Mouse (Mus musculus) myocyte (in vitro differentiated cells): ENCODE results near the gene Asb15. TPM values are rescaled to one million over a fixed set of nuclear protein-coding genes. Genes with fewer than 3 reads are reported as not detected.

ENCODE experiments used
- H3K27me3 ChIP-seq: one replicate; pipeline ENCODE4 v1.6.1; 2011; ENCODE audit not compliant: control insufficient read depth, insufficient read depth, insufficient read length
- H3K36me3 ChIP-seq: one replicate; pipeline ENCODE4 v1.6.1; 2011; ENCODE audit not compliant: control insufficient read depth, insufficient read depth
- H3K4me2 ChIP-seq: one replicate; pipeline ENCODE4 v1.6.1; 2011; ENCODE audit warnings: low read depth, control low read depth
- H3K4me3 ChIP-seq: one replicate; pipeline ENCODE4 v1.5.1; 2011; ENCODE audit warnings: mild to moderate bottlenecking, control low read depth, moderate library complexity
- H3K79me2 ChIP-seq: one replicate; pipeline ENCODE4 v1.6.1; 2011; ENCODE audit not compliant: control insufficient read depth, insufficient read depth
- H3ac ChIP-seq: one replicate; pipeline ENCODE4 v1.6.1; 2011; ENCODE audit not compliant: control insufficient read depth, insufficient read length
- CEBPB ChIP-seq: IDR thresholded peaks from 2 replicates; pipeline ENCODE4 v1.6.1; 2011; ENCODE audit warnings: mild to moderate bottlenecking, moderate library complexity; ENCODE audit not compliant: poor library complexity, insufficient read depth, severe bottlenecking
- E2F4 ChIP-seq: IDR thresholded peaks from one replicate; pipeline ENCODE4 v1.6.1; 2011; ENCODE audit warnings: mild to moderate bottlenecking, control low read depth, moderate library complexity; ENCODE audit not compliant: insufficient read depth
- MAX ChIP-seq: IDR thresholded peaks from one replicate; pipeline ENCODE4 v1.6.1; 2011; ENCODE audit warnings: low read depth, mild to moderate bottlenecking, control low read depth
- MYOD1 ChIP-seq, 3 experiments: IDR thresholded peaks; one replicate each; pipeline ENCODE4 v1.6.1; 2011; ENCODE audit warnings: control low read depth in 2 of 3, low read depth in 2 of 3, mild to moderate bottlenecking in 2 of 3, moderate library complexity in 1 of 3; ENCODE audit not compliant: insufficient read length in 2 of 3, control insufficient read depth in 1 of 3
- MYOG ChIP-seq, 3 experiments: IDR thresholded peaks; one replicate each; pipeline ENCODE4 v1.6.1; 2011; ENCODE audit warnings: control low read depth in 2 of 3, low read depth in 2 of 3, mild to moderate bottlenecking in 2 of 3; ENCODE audit not compliant: insufficient read length in 2 of 3, control insufficient read depth in 1 of 3, insufficient read depth in 1 of 3
- POLR2A ChIP-seq: IDR thresholded peaks from one replicate; pipeline ENCODE4 v1.6.1; 2011; ENCODE audit warnings: low read depth, mild to moderate bottlenecking, control low read depth, moderate library complexity; ENCODE audit not compliant: insufficient read length
- POLR2AphosphoS2 ChIP-seq: IDR thresholded peaks from one replicate; pipeline ENCODE4 v1.6.1; 2011; ENCODE audit warnings: low read depth, control low read depth; ENCODE audit not compliant: insufficient read length
- REST ChIP-seq: IDR thresholded peaks from one replicate; pipeline ENCODE4 v1.6.1; 2011; ENCODE audit warnings: mild to moderate bottlenecking, control low read depth, moderate library complexity; ENCODE audit not compliant: insufficient read depth, insufficient read length
- SRF ChIP-seq: IDR thresholded peaks from one replicate; pipeline ENCODE4 v1.6.1; 2011; ENCODE audit warnings: low read depth; ENCODE audit not compliant: control insufficient read depth, insufficient read length
- TCF12 ChIP-seq: IDR thresholded peaks from one replicate; pipeline ENCODE4 v1.6.1; 2011; ENCODE audit warnings: mild to moderate bottlenecking, control low read depth; ENCODE audit not compliant: poor library complexity, insufficient read depth, severe bottlenecking
- TCF3 ChIP-seq: IDR thresholded peaks from one replicate; pipeline ENCODE4 v1.6.1; 2011; ENCODE audit warnings: low read depth, control low read depth; ENCODE audit not compliant: insufficient read length
- USF1 ChIP-seq: IDR thresholded peaks from one replicate; pipeline ENCODE4 v1.6.1; 2011; ENCODE audit warnings: low read depth, mild to moderate bottlenecking, control low read depth, moderate library complexity
- polyA plus RNA-seq: library from polyadenylated mRNA; unstranded; fragments of >200 nt; fragmentation: generic; extraction: Trizol; gene quantifications from one replicate; pipeline ENCODE4 v1.2.1, GENCODE M21; 2012; ENCODE audit warnings: missing spikeins

Gene Asb15
- polyA plus RNA-seq, 1 experiment = 0.16 TPM

DNA sequence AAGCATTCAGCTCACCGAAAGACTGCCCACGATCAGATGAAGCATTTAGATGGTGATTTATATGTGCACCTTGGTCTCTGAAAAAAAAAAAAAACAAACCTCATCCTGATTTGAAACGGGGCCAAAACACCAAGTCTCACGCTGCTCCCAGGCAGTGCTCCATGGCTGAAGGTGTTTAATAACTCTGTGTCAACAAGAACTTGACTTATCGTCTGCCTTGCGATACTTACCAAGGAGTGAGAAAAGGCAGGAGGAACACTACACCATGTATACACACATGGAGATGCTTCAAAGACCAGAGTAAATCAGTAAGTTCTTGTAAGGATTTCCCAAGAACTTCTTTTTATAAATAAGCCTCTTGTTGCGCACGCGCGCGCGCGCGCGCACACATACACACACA is 79.6 kb downstream of the Asb15 start:
- no peaks in the 10 kb centered on the region for H3K27me3 ChIP-seq
- no peaks in the 10 kb centered on the region for H3K79me2 ChIP-seq

DNA sequence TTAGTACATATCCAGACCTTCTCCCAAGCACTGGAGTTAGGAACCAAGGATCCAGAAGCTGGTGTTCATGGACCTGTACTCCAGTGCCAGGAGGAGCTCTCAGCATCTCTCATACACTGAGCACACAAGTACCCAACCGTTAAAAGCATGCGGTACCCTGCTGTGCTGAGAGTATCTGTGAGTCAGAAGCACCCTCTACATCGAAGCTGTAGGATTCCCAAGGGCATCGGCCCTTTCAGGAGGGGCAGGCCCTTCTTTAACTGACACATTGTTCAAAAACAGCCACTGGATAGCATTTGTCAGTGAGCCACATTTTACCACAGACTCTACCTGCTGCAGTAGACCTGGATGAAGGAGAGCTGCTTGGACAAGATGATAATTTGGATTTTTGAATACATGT is 80.2 kb downstream of the Asb15 start:
- no peak overlapping the region for H3K4me3 ChIP-seq
- no peaks in the 10 kb centered on the region for H3K27me3 ChIP-seq
- no peak overlapping the region for H3ac ChIP-seq
- H3K79me2 ChIP-seq = no peaks in the 10 kb centered on the region
- H3K4me2 ChIP-seq = no peak overlapping the region
- peaks cover 10% of the 10 kb centered on the region for H3K36me3 ChIP-seq
- TF ChIP-seq SRF (no peak), POLR2AphosphoS2 (peak; percentile 31), MYOG (IDR thresholded peaks at IDR 0.05; ENCODE audit: control insufficient read depth in 1 of 3, insufficient read depth in 1 of 3, insufficient read length in 2 of 3, low read depth in 2 of 3) (no peak), TCF3 (no peak)

More for the DNA sequence above, 79.6 kb downstream of the Asb15 start:
- Histone ChIP-seq H3K4me3 (no peak overlapping the region), H3K36me3 (peaks cover 7% of the 10 kb centered on the region), H3ac (no peak overlapping the region), H3K4me2 (no peak overlapping the region)
- TF ChIP-seq POLR2A (no peak), MYOG (IDR thresholded peaks at IDR 0.05; ENCODE audit: control insufficient read depth in 1 of 3, insufficient read depth in 1 of 3, insufficient read length in 2 of 3, low read depth in 2 of 3) (no peak), TCF3 (no peak), E2F4 (no peak), TCF12 (no peak), SRF (no peak), CEBPB (no peak), POLR2AphosphoS2 (no peak), REST (no peak), MYOD1 (IDR thresholded peaks at IDR 0.05; ENCODE audit: control insufficient read depth in 1 of 3, insufficient read length in 2 of 3, low read depth in 2 of 3) (no peak), USF1 (no peak), MAX (no peak)

DNA sequence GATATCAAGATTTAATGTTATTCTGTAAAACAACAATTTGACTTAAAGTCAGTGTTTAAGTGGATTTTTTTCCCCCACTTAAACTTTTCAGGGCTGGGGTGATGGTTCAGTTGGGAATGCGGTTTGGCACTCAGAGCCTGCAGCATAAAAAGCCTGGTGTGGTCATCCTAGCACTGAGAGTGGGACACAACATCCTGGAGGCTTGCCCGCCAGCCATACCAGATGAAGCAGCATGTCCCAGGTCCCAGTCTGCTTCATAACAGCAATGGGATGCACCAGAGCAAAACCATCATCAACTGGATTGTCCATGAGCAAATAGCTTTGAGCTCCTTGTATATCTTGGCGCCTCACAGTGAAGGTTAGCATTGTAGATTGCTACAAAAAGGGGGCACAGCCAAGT is 80.7 kb downstream of the Asb15 start:
- no peak overlapping the region for H3K4me2 ChIP-seq
- no peak overlapping the region for H3ac ChIP-seq
- no peak overlapping the region for H3K4me3 ChIP-seq
- peaks cover 15% of the 10 kb centered on the region for H3K36me3 ChIP-seq
- no peaks in the 10 kb centered on the region for H3K27me3 ChIP-seq
- TF ChIP-seq REST = no peak
- H3K79me2 ChIP-seq = no peaks in the 10 kb centered on the region

DNA sequence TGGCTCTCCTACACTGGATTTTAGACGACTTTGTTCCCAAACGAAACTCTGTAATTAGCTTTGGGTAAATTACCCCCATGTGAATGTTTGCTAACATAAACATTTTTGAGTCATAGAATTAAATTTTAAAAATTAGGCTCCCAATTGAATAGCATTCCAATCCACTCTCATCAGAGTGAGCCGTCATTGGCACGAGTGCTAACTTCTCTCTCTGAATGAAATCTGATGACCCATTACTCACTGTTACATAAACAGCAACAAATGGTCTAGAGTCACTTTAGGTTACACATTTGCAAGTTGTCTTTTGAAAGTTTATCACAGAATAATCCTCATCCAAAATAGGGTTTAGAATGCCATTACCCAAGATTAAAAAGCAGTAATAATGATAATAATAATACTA is 81.6 kb downstream of the Asb15 start:
- H3K4me3 ChIP-seq = no peak overlapping the region
- H3ac ChIP-seq = no peak overlapping the region
- H3K4me2 ChIP-seq = no peak overlapping the region
- no peaks in the 10 kb centered on the region for H3K79me2 ChIP-seq
- no peak for TF ChIP-seq USF1
- no peak for TF ChIP-seq MAX
- H3K27me3 ChIP-seq = no peaks in the 10 kb centered on the region
- H3K36me3 ChIP-seq = peaks cover 19% of the 10 kb centered on the region

DNA sequence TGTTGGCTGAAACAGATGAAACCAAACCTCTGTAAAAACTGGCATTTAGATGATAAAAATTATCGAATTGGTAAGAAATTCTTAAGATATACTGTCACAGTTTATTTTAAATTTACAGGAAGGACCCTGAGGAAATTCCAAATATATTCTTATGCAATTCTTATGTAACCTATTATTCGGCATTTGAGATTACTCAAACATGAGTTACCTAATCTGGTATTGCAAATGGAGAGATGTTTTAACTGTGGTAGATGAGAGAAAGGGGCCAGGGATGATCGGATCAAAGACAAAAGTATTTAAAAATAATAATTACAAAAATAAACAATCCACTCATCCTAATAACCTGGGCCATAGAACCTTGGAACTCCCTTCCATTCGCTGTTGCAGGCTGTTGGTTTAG is 82.4 kb downstream of the Asb15 start:
- no peak overlapping the region for H3ac ChIP-seq
- peaks cover 24% of the 10 kb centered on the region for H3K36me3 ChIP-seq
- H3K4me2 ChIP-seq = no peak overlapping the region
- TF ChIP-seq TCF3 (no peak), CEBPB (no peak), E2F4 (no peak), MAX (no peak), MYOD1 (IDR thresholded peaks at IDR 0.05; ENCODE audit: control insufficient read depth in 1 of 3, insufficient read length in 2 of 3, low read depth in 2 of 3) (no peak), POLR2AphosphoS2 (no peak), REST (no peak), SRF (no peak), MYOG (IDR thresholded peaks at IDR 0.05; ENCODE audit: control insufficient read depth in 1 of 3, insufficient read depth in 1 of 3, insufficient read length in 2 of 3, low read depth in 2 of 3) (no peak), POLR2A (no peak), TCF12 (no peak), USF1 (no peak)
- no peaks in the 10 kb centered on the region for H3K79me2 ChIP-seq
- H3K27me3 ChIP-seq = no peaks in the 10 kb centered on the region
- no peak overlapping the region for H3K4me3 ChIP-seq
